Mouse (Mus musculus) E14TG2a.4 (cell line): Measurements from ENCODE around the gene Mfsd11.

Experiments
- CTCF ChIP-seq: conservative IDR thresholded peaks from 2 replicates; pipeline ENCODE4 v1.5.1; 2014; ENCODE audit warnings: low read length
- NANOG ChIP-seq: IDR thresholded peaks from 2 replicates; pipeline ENCODE4 v1.6.1; 2014; ENCODE audit warnings: borderline replicate concordance, low read length, mixed read lengths
- POU5F1 ChIP-seq: IDR thresholded peaks from 2 replicates; pipeline ENCODE4 v1.6.1; 2014; ENCODE audit warnings: low read length, borderline replicate concordance

DNA sequence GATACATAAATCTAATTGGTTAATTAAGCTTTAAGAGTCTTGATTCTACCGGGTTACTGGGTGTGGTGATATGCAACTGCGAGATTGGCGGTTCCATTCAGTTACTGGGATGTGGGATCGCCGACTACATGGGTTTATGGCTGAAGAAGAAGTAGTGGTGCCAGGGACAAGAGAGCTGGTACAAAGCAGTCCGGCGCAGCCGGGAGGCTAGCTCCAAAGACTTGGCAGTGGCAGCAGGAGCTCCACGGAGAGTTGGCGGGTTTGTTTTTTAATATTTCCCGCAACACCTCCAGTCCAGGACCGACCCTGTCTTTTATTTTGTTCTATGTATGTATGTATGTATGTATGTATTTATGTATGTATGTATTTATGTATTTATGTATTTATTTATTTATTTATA lies 47.0 kb downstream of the Mfsd11 start:
- TF ChIP-seq CTCF (no peak), NANOG (no peak), POU5F1 (no peak)
